Mouse (Mus musculus): ENCODE measurements at regions not wholly inside any gene's neighbourhood (a gene's known extent, or its start where the extent isn't known, plus 50 kb on each side); places are given as distances from the start of the nearest gene placed in this dataset.
"Not testable (repeated sequence)": the region's sequence is repeated elsewhere in the genome, so short reads cannot be mapped to it uniquely, and the experiment has no call there.

DNA sequence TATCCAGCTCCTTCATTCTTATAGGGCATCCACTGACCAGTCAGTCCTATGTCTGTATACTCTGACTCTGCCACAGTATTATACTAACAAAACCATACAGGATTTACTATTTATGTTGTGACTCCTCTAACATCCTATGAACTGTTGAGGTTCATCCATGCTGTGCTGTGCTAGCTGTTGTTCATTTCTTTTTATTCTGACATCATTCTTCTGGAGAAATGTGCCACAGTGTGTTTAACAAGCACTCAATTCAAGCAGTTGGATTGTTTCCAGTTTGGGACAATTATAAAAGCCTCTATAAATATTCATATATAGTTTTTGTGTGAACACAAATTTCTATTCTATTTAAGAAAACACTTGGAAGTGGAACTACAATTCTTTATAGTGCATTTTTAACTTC lies 252.6 kb upstream of the Mpdz start:
- DNase-seq: no peak

DNA sequence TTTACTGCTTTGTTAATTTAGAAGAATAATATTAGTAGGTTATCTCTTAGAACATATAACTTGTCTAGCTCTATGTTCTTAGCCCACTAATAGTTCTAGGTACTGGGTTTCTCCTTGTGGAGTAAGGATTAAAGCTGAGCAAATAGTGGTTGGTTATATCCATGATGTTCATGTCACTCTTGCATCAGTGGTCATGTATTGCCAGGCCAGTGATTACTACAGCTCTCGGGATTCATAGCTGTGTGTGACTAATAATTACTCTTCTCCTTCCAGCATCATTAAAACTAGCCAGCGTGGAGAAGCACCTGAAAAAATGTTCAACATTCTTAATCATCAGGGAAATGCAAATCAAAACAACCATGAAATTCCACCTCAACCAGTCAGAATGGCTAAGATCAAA lies 234.6 kb upstream of the Mpdz start:
- no peak for DNase-seq

DNA sequence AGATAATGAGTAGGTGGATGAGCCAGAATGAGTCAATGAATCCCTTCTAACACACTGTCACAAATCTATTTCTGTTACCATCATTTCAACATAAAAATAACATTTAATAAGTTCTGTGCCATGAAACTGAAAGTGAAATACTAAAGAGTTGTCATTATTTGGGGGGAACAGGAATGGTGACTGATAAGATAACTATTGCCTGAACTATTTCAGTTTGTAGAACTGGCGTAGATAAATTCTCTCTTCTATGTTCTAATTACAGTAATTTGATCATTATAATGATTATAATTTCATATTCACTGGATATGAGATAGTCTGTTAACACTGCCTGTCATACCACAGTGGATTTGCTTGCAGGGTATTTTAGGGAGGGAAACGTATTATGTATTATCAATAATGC lies 232.3 kb upstream of the Mpdz start:
- no peak for DNase-seq

DNA sequence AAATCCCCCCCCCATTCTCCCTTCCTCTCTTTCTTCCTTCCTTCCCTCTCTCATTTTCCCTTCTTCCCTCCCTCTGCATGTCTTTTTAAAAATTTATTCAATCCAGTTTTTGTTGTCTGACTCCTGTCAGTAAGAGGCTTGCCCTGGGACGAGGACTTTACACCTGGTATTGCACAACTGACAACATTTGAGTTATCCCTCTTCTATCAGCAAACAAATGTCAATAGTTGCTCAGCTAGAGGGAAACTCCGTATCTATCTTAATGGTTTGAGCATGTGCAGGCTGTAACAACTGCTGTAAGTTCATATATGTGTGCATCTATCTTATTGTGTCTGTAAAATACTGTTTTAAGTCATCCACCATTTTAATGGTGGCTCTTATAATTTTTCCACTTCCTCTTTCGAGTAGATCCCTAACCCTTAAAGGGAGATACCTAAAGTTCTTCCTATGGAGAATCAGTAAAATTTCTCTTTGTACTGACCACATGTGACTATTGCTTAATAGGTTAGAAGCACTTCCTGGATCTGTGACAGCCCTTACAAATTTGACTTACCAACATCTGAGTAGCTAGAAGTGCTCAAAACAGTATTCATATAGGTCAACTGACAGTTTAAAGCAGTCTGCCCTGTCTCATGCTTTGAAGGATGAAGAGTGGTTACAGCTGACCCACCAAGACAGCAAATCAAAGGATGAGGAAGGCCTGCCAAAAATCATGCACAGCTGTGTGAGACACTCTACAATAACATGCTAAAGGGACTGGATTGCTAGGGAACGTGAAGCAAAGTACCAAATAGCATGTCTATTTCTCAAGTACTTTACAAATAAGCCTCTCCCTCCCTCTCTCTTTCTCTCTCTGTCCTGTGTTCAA lies 231.0 kb upstream of the Mpdz start:
- DNase-seq: peak; percentile 16

DNA sequence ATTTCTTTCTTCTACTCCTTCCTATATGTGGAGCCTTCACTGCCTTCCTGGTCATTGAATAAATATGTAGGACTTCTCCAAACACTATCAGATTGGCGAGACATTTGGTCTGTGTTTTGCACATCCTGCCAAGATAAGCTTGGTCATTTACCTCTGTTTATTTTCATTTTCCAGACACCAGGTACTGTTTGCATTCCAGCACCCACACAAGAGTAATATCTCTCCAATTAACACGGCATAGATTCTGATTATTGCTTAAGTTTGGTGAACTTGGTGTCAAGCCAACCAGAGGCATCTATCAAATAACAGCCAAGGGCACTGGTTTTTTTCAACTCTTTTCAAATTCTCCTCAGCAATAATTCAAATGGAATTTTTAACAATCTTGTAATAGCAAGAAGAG lies 229.4 kb upstream of the Mpdz start:
- DNase-seq: no peak

DNA sequence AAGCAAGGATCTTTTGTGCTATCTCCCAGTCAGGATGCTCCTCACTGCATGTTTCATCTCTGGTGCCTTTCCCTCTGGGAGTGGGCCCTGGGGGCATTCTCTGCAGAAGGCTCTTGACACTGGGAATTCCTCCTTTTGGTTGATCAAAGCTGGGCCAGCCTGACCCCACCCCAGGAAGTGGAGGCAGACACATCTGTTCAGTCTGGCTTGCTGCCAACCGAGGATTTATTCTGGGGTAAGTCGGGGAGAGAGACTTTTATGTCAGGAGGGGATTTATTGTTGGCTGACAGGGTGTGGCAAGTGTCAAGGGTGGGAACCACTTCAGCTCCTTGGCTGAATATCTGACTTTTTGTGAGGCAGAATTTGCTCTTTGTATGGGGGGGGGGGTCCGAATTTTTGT lies 226.6 kb upstream of the Mpdz start:
- peak; percentile 79 for DNase-seq

DNA sequence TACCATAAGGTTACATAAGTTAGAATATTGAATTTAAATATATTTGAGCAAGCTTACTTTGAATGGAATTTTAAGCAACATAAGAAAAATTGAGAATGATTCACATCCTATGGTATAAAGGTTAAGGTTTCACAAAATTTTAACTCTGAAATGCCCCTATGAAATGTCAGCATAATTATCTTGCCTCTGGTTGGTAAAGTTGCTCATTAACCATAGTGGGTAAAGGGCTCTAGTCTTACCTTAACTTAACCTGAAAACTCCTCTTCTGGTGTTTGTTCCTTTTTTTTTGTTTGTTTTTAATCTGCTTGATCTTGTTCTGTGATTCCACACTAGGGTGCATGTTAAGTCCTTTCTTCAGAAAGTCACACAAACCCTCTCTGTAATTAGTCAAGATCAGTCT lies 218.5 kb upstream of the Mpdz start:
- DNase-seq: no peak

DNA sequence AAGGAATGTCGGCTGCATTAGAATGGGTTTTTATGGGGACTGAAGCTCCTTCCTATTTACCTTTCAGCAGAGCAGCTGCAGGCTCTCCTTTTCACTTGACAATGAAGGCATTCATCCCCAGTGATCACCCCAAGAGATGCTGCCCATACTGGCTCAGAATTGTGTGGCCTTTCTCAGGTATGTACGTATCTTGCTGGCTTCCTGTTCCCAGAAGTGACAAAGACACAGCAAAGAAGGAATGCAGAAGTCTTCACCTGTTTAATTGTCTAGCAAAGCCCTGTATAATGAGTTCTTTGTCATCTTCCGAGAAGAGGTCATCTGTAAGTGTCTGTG lies 185.8 kb upstream of the Mpdz start:
- DNase-seq: no peak

DNA sequence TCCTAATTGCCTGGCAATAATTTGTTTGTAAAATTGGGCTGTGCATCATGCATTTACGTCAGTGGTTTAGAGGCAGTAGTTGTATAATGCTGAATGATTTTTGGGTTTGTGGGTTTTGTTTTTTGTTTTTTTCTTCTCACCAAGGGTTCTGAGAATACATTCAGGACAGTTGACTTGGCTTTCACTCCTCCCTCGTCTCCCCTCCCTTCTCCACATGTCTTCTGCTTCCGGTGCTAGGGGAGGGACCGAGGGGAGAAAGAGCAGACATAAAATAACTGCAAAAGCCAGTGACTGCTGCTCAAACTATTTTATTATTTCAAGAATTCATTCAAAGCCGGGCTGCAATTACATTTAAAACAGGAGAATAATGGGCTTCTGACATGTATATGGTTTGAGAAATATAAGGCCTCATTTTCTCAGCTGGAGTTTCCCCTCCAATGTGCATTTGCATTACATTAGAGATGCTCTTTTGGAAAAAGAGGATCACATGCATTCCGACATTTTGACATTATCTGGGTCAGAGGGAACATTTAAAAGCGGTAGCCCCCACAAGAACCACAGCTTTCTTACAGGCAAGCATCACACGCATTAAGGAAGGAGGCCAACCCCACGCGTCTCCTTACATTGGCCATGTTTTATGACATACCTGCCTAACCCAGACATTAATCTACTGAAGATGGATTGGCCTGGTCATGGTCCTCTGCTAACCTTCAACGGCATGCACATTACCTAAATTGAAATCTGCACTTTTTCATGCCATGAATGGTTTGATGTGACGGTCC lies 185.3 kb upstream of the Mpdz start:
- DNase-seq: no peak

DNA sequence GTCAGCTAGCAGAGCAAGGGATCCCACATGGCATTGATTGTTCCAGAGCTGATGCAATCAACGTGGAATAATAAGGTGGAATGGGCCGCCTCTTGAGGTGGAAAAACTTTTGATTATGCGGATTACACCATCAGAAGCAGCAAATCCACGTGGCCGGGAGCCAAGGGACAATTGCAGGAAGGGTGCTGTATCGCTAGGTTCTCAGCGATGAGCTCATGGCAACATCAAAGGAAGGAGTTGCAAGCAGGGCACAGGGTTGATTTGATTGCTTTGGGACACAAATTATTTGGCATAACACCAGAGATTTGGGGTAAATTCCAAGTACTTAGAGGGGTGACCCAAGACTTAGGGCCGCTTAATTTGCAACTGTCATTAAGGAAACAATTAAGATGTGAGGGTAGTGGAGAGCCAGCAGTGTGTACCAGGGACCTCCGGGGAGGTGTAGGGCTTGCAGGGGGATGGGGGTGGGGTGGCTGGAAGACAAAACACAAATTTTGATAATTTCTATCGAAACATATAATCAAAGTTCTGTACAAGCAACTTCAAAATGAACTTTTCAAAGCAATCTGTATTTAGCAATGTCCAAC lies 182.8 kb upstream of the Mpdz start:
- DNase-seq: peak; percentile 16

DNA sequence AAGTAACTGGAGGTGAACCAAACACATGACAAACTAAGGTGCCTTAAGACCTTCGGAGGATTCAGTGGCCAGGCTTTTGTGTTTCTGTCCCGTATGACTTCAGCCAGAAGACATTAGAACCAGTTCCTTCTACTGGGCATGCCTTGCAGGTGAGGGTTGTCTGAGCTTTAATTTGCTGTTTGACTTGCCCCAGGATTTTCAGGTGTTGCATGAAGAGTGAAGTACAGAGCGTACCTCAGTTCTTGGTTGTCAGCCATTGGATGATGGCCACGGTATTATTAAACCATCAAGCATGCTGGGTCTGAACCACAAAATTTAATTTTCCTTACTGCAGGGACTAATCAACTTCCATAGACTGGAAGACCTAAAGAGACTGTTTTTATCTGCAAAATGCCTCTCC lies 181.5 kb upstream of the Mpdz start:
- no peak for DNase-seq

DNA sequence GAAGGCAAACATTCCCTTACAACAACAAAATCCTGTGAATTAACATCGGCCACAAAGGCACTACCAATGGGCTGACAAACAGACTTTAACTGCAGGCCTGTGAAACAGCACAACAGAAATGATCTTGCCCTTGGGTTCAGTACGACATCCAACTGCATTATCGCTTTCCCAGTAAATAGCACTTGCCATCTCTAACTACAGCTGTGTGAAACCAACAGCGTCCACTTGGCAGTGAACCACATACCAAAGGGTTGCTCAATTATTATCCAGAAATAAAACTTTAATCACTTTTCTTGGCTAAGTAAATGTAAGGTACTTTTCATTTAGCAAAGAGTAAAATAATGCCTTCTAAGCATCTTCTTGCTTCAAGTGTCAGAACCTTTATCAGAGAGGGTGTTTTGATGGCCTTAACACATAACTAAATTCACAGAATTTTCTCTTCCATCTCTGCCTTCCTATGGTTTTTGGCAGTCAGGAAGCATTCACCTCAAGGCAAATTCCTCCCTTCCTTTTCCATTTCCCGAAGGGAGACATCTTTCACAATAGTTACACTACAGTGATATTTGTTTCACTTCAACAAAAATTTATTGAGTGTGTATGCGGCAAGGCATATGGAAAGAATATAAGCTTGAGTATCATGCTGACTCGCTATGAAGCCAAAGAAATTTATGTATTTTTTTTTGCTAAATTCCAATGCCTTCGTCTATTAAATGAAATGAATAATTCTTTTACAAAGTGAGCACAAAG lies 178.9 kb upstream of the Mpdz start:
- peak; percentile 24 for DNase-seq

DNA sequence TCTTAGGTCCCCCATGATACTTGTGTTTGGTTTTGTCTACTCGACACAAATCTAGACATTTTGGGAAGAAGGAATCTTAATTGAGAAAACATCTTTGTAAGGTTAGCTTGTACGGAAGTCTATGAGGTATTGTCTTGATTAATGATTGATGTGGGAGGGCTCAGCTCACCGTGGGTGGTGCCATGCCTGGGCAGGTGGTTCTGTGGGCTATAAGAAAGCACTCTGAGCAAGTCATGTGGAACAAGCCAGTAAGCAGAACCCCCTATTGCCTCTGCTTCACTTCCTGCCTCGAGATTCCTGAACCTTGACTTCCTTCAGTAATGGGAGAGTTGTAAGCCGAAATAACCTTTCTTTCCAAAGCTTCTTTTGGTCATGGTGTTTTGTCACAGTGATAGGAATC lies 174.6 kb upstream of the Mpdz start:
- DNase-seq: peak; percentile 22

DNA sequence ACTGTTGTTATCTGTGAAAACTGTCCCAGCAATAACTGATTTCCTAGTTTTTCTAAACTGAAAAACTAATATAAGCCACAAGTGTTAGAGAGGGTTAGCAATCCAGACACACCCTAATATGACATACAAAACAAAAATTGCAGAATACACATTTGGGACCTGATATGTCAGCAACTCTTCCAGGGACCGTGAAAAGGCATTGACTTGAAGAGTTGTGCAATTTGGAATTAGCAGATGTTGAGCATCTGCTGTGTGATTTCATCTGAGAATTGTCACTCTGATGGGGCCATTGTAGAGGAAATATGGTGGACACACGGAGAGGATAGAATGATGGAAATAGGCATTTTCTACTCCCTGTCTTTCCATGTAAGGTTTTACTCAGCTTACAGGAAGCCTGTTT lies 168.6 kb upstream of the Mpdz start:
- DNase-seq: no peak

DNA sequence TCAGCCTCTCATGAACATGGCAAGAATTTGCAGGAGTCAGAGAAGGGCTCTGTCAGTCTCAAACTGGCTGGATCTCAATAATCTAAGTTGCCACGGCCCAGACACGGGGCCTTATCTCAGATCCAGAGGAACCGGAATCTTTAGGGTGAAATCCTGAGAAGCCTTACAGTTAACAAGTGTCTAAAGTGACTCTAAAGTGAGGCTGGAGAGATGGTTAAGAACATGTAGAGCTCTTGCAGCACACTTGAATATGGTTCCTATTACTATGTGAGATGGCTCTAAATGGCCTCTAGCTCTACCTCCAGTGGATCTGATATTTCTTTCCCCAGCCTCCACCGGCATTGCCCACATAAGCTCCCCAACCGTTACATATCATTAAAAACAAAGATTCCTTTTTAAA lies 157.8 kb upstream of the Mpdz start:
- DNase-seq: no peak

DNA sequence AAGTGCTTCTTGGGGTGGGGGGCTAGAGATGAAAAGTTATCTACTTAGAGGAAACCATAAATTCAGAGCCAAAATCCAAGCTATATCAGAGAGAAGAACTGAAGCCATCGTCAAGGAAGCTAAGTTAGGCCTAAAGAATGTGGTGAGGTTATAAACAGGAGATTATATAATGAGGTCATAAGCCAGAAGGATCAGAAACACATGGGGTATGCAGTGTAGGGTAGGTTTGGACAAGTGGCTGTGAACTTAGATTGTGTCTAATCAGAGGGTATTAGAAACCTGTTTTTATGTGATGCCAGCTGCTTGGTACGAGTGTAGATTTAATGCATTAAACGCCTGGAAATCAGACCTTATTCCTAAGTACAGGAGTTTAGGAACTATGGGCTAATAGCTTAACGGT lies 154.8 kb upstream of the Mpdz start:
- DNase-seq: no peak

DNA sequence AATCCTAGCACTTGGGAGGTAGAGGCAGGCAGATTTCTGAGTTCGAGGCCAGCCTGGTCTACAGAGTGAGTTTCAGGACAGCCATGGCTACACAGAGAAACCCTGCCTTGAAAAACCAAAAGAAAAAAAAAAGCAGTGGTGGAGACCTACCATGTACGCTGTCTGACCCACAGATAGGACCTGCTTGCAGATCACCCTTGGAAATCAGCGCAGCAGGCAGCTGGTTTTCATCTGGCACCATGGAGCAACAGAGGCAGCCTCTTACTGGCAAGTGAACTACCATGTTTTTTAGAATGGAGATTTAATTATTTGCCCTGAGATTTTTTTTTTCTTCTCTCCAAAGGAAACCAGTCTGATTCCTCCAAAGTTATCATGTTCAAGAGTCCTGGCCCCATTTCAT lies 150.8 kb upstream of the Mpdz start:
- DNase-seq: not testable (repeated sequence)

DNA sequence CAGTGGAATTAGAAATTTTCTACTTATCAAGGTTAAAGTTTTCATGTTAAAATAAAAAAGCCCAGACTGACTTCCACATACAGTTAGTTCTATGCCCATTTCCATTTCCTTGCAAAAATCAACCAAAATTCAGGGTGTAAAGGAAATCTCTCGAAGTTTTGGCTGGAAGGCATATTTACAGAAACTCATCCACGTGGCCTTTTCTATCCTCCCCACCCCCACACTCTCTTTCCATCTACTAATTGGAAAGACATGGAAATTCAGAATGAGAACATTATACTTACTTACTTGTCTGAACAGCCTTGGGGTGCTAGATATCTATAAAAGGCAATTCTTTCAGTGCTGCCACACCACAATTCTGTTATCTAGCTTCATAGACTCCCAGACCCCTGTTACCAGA lies 139.9 kb upstream of the Mpdz start:
- DNase-seq: no peak

DNA sequence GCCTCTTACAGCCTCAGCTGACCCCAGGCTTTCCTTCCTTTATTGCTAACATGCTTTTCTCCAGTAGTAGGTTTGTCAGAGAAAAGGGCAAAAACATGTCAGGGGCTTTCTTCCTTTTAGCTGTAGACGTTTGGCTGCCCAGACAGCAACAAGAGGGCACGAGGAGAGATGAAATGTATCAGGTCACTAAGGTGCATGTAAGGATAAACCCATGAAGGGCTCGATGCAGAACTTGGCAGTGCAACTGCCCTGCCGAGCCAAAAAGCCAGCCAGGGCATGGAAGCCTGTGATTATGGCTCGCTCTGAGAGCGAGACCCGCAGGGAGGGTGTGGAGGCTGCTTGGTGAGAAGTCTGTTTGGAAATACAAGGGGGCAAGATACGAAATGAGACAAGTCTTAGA lies 137.9 kb upstream of the Mpdz start:
- DNase-seq: no peak

DNA sequence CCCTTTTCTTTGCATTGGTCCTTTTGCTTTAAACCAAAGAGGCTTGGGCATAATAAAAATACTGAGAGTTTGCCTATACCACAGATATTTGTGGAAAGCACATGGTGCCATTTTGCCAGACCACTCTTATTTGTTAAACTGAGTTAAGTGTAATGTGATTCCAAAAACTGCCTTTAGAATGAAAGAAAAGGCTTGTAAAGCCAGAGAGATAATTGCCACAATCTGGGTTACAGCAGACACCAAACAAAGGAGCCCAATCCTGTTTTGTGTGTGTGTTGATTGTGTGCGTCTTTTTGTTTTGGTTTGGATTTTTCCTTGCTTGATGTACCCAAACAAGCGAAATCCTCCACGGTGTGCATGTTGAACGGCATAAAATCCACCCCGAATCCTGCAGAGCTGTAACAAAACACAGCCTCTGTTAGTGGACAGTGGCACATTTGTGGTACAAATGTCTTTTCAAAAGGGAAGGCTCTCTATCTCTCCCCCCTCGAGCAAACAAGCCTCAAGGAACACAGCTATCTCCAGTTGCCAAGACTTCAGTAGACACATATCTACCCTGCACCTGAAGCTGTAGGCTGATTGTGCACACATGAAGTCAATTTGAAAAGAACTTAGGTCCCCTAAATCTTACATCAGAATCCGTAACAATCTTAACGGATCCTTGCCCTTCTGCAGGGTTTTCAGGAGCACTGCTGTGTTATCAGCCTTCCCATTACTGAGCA lies 136.9 kb upstream of the Mpdz start:
- DNase-seq: no peak

DNA sequence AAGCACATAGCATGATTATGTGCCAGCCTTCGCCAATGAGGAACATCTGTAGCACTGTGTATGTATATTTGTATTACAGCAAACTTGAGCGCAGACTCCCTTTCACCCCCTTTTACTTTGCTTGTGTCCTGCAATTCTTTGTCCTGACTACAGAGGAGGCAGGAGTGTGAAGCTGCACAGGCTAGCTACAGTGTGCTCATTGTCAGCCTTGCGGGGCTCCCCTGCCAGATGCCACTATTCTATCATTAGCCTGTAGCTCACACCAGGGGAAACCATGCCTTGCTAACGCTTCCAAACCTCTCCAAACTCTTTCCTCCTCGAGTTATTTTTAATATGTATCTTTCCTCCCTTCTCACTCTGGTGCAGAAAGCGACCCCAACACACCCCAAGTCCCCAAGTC lies 136.4 kb upstream of the Mpdz start:
- DNase-seq: no peak

DNA sequence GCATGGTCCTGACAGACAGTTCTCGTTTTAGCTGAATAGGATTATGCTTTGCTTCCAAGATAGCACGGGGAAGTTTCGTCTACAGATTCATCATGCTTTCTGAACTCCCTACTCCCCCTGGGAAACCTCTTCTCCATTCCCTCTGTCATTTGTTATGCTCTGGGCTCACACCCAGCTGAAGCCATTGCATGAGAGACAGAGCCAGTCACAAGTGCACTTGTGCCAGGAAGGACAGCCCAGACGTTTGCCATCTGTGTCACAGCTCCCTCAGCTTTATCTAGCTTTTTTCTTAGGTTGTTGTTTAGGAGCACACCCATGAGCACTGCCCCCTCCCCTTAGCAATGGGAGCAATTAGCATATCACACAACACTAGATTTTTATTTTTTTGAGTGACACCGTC lies 131.2 kb upstream of the Mpdz start:
- no peak for DNase-seq

DNA sequence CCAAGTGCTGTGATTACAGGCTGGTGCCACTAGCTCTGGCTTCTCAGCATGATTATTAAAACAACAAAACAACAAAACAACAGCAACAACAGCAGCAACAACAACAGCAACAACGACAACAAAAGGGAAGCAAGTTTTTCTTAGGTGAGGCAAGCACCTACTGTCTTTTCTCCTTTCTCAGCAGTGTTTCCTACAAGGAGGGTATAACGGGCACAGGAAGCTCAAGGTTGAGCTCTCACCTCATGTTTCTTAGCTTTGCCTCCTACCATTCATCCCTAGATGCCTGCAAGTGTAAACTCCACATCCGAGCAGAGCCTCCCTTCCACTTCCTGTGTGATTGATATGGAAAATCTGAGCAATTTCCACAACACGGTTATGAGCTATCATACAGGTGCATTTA lies 128.1 kb upstream of the Mpdz start:
- no peak for DNase-seq

All from kidney, postnatal 10 days (tissue).